Mouse (Mus musculus) liver, embryonic 14.5 days (tissue): ENCODE data around the gene Plxnb2. TPM values are rescaled to one million over a fixed set of nuclear protein-coding genes. Genes with fewer than 3 reads are reported as not detected.

Experiments
- ATAC-seq: fragments of 200-750 bp; cut with Nextera tagmentation; 2 replicates; pipeline ENCODE4 v1.8.0; 2017; ENCODE audit warnings: moderate number of reproducible peaks, mild to moderate bottlenecking, moderate library complexity; ENCODE audit not compliant: insufficient read depth
- DNase-seq, 3 experiments: peaks; one replicate each; pipeline ENCODE4 v3.0.0-alpha.2; 2012 to 2013; ENCODE audit warnings: low read depth in 3 of 3, low spot score in 3 of 3
- H3K27ac ChIP-seq: fragments of 300-500 bp; sonication (generic); 2 replicates; pipeline ENCODE4 v1.5.1; 2014; ENCODE audit warnings: moderate library complexity, mild to moderate bottlenecking, control low read depth, inconsistent platforms
- H3K27me3 ChIP-seq: fragments of 300-500 bp; sonication (generic); 2 replicates; pipeline ENCODE4 v1.6.1; 2014; ENCODE audit warnings: mild to moderate bottlenecking, low read length, moderate library complexity; ENCODE audit not compliant: control insufficient read depth, insufficient read depth
- H3K36me3 ChIP-seq: fragments of 300-500 bp; sonication (generic); replicated peaks from 2 replicates; pipeline ENCODE4 v1.6.1; 2014; ENCODE audit warnings: low read depth; ENCODE audit not compliant: control insufficient read depth, insufficient read depth
- H3K4me1 ChIP-seq, 2 experiments: fragments of 200-500 bp in 1 of 2; fragments of 300-500 bp in 1 of 2; sonication (generic) in 1 of 2; replicated peaks; 2 replicates each; pipeline ENCODE4 v1.6.1; 2012 to 2014; ENCODE audit warnings: antibody characterized with exemption in 1 of 2, inconsistent platforms in 1 of 2, low read length in 1 of 2; ENCODE audit not compliant: control insufficient read depth in 2 of 2, insufficient read depth in 2 of 2
- H3K4me2 ChIP-seq: fragments of 300-500 bp; sonication (generic); 2 replicates; pipeline ENCODE4 v1.6.1; 2014; ENCODE audit warnings: low read depth, mild to moderate bottlenecking, control low read depth, moderate library complexity
- H3K4me3 ChIP-seq, 2 experiments: fragments of 200-500 bp in 1 of 2; fragments of 300-500 bp in 1 of 2; sonication (generic) in 1 of 2; 2 replicates each; pipeline ENCODE4 v1.5.1; 2012 to 2014; ENCODE audit warnings: low read depth in 2 of 2, low read length in 2 of 2, mild to moderate bottlenecking in 2 of 2, control low read depth in 1 of 2, inconsistent platforms in 1 of 2, moderate library complexity in 1 of 2; ENCODE audit not compliant: insufficient read depth in 1 of 2
- H3K9ac ChIP-seq: fragments of 300-500 bp; sonication (generic); replicated peaks from 2 replicates; pipeline ENCODE4 v1.6.1; 2014; ENCODE audit warnings: mild to moderate bottlenecking, control low read depth, moderate library complexity
- H3K9me3 ChIP-seq: fragments of 300-500 bp; sonication (generic); 2 replicates; pipeline ENCODE4 v1.6.1; 2016; ENCODE audit warnings: low read length, mixed read lengths; ENCODE audit not compliant: control insufficient read depth
- CTCF ChIP-seq: IDR thresholded peaks from 2 replicates; pipeline ENCODE4 v1.5.1; 2016; ENCODE audit warnings: antibody characterized with exemption, low read depth, control low read depth
- EP300 ChIP-seq: IDR thresholded peaks from 2 replicates; pipeline ENCODE4 v1.6.1; 2016; ENCODE audit warnings: antibody characterized with exemption, low read depth
- WGBS: fragments of 180-500 bp; shearing (Covaris S2); extraction: QIAGEN DNeasy Blood & Tissue Kit; methylation state at CpG from one replicate; pipeline ENCODE4 v1.1.7; 2014; ENCODE audit not compliant: insufficient replicate concordance; 5-methylcytosine and 5-hydroxymethylcytosine counted together
- polyA plus RNA-seq, 2 experiments: library from polyadenylated mRNA; depleted of rRNA in 1 of 2; stranded (reverse) in 1 of 2; unstranded in 1 of 2; fragments of >200 nt; fragmentation: Nextera tagmentation in 1 of 2; extraction: Ambion mirVana in 1 of 2; gene quantifications; 2 replicates each; pipeline versions ENCODE4 v1.2.1 to v1.2.3; 2012 to 2014

Gene Plxnb2
- polyA plus RNA-seq, 2 experiments: 16.4 to 23.7 TPM

- ATAC-seq (peak; percentile 54), DNase-seq (peak; percentile 62 to 68 (median 64))
- H3K4me2 ChIP-seq: peak overlapping the region; percentile 86
- WGBS: 3% methylated on average over 34 of the region's 35 CpGs
- peak overlapping the region; percentile 85 to 88 for H3K4me3 ChIP-seq
- peaks cover 32 to 46% of the 10 kb centered on the region in 2 experiments for H3K4me1 ChIP-seq
- peaks cover 2% of the 10 kb centered on the region for H3K9me3 ChIP-seq
- no peaks in the 10 kb centered on the region for H3K27me3 ChIP-seq
- peak overlapping the region; percentile 94 for H3K27ac ChIP-seq
- TF ChIP-seq EP300 (0 out of 2 replicates have a peak, but pooled peaks have one; percentile 8), CTCF (no peak)
- H3K9ac ChIP-seq: peak overlapping the region; percentile 100
- peaks cover 6% of the 10 kb centered on the region; the same call in 1 of the 2 replicates for H3K36me3 ChIP-seq
Observed at GRCm38 (mm10) chr15:89211716-89212461, 31.3 kb upstream of the Plxnb2 start.

DNA sequence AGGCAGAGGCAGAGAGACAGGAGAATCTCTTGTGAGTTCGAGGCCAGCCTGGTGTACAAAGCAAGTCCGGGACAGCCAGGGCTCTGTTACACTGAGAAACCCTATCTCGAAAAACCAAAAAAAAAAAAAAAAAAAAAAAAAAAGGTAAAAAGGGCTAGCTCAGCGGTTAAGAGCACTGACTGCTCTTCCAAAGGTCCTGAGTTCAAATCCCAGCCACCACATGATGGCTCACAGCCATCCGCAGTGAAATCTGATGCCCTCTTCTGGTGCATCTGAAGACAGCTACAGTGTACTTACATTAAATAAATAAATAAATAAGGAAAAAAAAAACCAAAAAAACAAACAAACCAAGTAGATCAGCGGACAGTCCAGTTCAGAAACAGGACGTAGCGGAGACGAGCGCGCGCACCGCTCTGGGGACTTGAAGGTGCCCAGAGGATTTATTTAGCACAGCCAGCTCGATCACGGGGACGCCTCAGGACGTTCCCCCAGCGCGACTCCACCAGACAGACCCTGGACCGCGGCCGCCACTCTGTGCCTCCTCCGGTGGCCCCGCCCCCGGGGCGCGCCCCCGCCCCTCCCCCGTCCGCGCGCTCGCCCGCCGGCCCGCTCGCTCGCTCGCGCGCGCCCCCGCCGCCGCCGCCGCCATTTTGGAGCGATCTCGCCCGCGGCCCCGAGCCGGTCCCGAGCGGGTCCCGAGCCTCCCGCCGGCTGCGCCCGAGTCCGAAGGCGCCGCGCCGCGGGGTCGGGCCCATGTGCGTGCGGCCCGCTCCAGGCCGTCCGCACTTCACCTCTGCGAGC is 30.5 kb upstream of the Plxnb2 start, which contains the start of gene Ppp6r2:
Gene Ppp6r2, plus strand, starts transcription at position 639 of the 801 bp plus-strand sequence.
- peak; percentile 56 to 66 (median 62) for DNase-seq
- Histone ChIP-seq H3K4me2 (peak within 1 kb of the TSS; percentile 86), H3K9me3 (no peaks in the 10 kb centered on the region), H3K27ac (peak within 1 kb of the TSS; percentile 94), H3K36me3 (no peaks in the 10 kb centered on the region), H3K4me1 (peaks cover 29 to 40% of the 10 kb centered on the region in 2 experiments), H3K4me3 (peak within 1 kb of the TSS; percentile 85 to 88), H3K27me3 (no peaks in the 10 kb centered on the region), H3K9ac (peak within 1 kb of the TSS; percentile 100)
- 2% methylated on average over 69 of the region's 73 CpGs for WGBS
- no peak for TF ChIP-seq EP300
- TF ChIP-seq CTCF: peak; percentile 49
- peak; percentile 68 for ATAC-seq

- Histone ChIP-seq H3K9ac (peak overlapping the region; percentile 100), H3K4me2 (peak overlapping the region; percentile 68), H3K4me3 (peak overlapping the region; percentile 79 to 88), H3K36me3 (no peaks in the 10 kb centered on the region), H3K27me3 (no peaks in the 10 kb centered on the region), H3K4me1 (peaks cover 20 to 32% of the 10 kb centered on the region in 2 experiments), H3K9me3 (no peaks in the 10 kb centered on the region), H3K27ac (peak overlapping the region; percentile 82)
- ATAC-seq (no peak), DNase-seq (peak; percentile 75 to 85 (median 78))
- 21% methylated on average over 22 of the region's 22 CpGs for WGBS
- TF ChIP-seq EP300 (no peak), CTCF (peak; percentile 86)
Observed at GRCm38 (mm10) chr15:89209886-89210761, 29.5 kb upstream of the Plxnb2 start.

DNA sequence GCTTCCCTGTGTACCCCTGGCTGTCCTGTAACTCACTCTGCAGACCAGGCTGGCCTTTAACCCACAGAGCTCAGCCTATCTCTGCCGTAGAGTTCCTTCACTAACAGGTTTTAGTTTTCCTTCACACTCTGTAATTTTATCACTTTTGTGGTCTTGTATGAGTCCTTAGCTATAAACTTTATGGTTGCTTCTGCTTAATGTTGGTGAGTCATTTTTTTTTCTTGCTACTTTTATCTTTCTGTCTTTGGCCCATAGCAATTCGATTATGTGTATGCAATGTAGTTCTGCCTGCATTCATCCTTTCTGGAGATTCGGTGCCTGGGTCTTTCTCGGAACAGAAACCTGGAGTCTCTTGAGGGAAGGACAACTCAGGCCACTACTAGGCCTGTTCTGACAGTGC is 26.9 kb upstream of the Plxnb2 start:
- Histone ChIP-seq H3K4me3 (no peak overlapping the region), H3K4me1 (peaks cover under 1 to 10% of the 10 kb centered on the region in 2 experiments), H3K27me3 (no peaks in the 10 kb centered on the region), H3K27ac (no peak overlapping the region), H3K9ac (no peak overlapping the region), H3K4me2 (no peak overlapping the region), H3K9me3 (peaks cover 5% of the 10 kb centered on the region), H3K36me3 (no peaks in the 10 kb centered on the region)
- TF ChIP-seq EP300 (no peak), CTCF (no peak)
- 75% methylated on average over 4 of the region's 4 CpGs for WGBS
- DNase-seq (no peak), ATAC-seq (no peak)
